In the genomic region with DNA sequence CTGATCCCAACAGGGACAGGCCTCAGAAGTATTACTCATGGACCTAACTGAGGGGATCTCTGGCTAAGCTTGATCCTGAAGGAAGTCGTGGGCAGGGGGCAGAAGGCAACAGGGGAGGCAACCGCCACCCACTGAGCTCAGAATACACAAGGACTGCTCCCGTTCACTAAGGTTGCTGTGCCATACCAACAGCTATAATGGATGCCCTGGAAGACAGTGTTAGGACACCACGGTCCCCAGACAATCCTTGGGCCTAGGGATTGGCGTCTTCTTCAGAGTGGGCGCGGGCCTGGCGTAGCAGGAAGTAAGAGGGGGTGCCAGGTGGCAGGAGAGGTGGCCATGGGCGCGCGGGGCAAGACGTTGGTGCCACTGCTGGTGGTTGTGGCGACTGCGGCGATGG, we compare ENCODE assay signal across 25 mouse cellular contexts. TPM values are rescaled to one million over a fixed set of nuclear protein-coding genes. Genes with fewer than 3 reads are reported as not detected.
"Had no signal": no experiment of that assay in that cellular context is flagged by ENCODE, and none has a peak within 500 bp of the region (broad histone marks: within the 10 kb centered on the region; RNA-seq: fewer than 3 reads in every experiment).

TSS of gene Prss21 (plus strand) at position 301 of the 400 bp plus-strand sequence.

- H3K4me1 ChIP-seq: neural tube, embryonic 12.5 days; neural tube, embryonic 13.5 days; neural tube, embryonic 15.5 days; stomach, embryonic 15.5 days had no signal

- H3K27ac ChIP-seq: neural tube, embryonic 12.5 days; neural tube, embryonic 13.5 days; neural tube, embryonic 15.5 days; stomach, embryonic 15.5 days; stomach, postnatal 0 days had no signal

- H3K9ac ChIP-seq: neural tube, embryonic 12.5 days; neural tube, embryonic 13.5 days; neural tube, embryonic 15.5 days; stomach, embryonic 15.5 days had no signal

- DNase-seq: retina, postnatal 1 day; right cerebral cortex, adult 18-20 months; right cerebral cortex, postnatal 14 days; right cerebral cortex, postnatal 25 days; right cerebral cortex, postnatal 4 days; spleen, adult 18-20 months; thymus, adult 18-20 months; thymus, adult 2 months; thymus, postnatal 14 days; thymus, postnatal 25 days; thymus, postnatal 36 days; thymus, postnatal 4 days had no signal

- H3K27me3 ChIP-seq: neural tube, embryonic 12.5 days; neural tube, embryonic 13.5 days; neural tube, embryonic 15.5 days; stomach, embryonic 15.5 days had no signal

- H3K4me2 ChIP-seq: neural tube, embryonic 12.5 days; neural tube, embryonic 13.5 days; neural tube, embryonic 15.5 days; stomach, embryonic 15.5 days had no signal

- H3K36me3 ChIP-seq: neural tube, embryonic 12.5 days; neural tube, embryonic 13.5 days; neural tube, embryonic 15.5 days; stomach, embryonic 15.5 days had no signal

- H3K9me3 ChIP-seq: neural tube, embryonic 12.5 days; neural tube, embryonic 13.5 days; neural tube, embryonic 15.5 days; stomach, embryonic 15.5 days had no signal

- H3K4me3 ChIP-seq: neural tube, embryonic 12.5 days; neural tube, embryonic 13.5 days; neural tube, embryonic 15.5 days; stomach, embryonic 15.5 days had no signal

RNA-seq across cellular contexts. Expression of gene Prss21, which starts in this region (rescaled TPM):
- total RNA-seq: neutrophil, adult 5-6 weeks had no signal
- polyA plus RNA-seq: neural tube, embryonic 12.5 days; neural tube, embryonic 13.5 days; neural tube, embryonic 14.5 days; neural tube, embryonic 15.5 days; small intestine, adult 2 months; spleen, adult 2 months; stomach, embryonic 14.5 days; stomach, embryonic 15.5 days; stomach, embryonic 16.5 days; stomach, postnatal 0 days; thymus, postnatal 0 days; urinary bladder, adult 2 months had no signal
